Mouse (Mus musculus): Measurements from ENCODE around the gene Rplp0. TPM values are rescaled to one million over a fixed set of nuclear protein-coding genes. Genes with fewer than 3 reads are reported as not detected.
A peak's percentile ranks its signal among the peaks of the same experiment; 100 is the strongest.

The Rplp0 gene
- polyA plus RNA-seq, 1 experiment from 2014 or later: 1,525 TPM

DNA sequence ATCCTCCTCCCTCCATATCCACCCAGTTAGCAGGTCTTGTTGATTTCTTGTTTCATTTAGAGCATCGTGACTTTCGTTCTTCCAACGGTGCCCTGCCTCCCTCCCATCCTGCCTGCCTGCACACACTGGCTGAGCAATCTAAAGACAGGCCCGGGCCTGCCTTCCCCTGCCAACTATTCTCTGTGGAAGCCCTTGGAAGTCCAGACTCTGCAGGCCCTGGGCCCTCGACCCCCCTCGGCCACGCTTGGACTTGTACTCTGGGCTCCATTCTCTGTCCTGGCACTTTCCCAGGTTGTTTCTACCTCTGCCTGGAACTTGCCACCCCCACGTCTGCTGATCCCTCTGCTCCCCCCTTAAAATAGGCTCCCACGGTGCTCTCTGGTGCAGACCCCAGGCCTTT is 33.3 kb upstream of the Rplp0 start:
- no peak overlapping the region for H3K27ac ChIP-seq
- no peak overlapping the region for H3K9ac ChIP-seq (ENCODE audit: low read depth, low read length)
- DNase-seq (ENCODE audit: low spot score) (no peak), ATAC-seq (replicated peaks; ENCODE audit: low FRiP score, low read depth) (no peak)
- no peak overlapping the region for H3K4me3 ChIP-seq (replicated peaks; ENCODE audit: low read depth, low read length)
- 73% methylated on average over 9 of the region's 9 CpGs for WGBS
- peaks cover 75% of the 10 kb centered on the region for H3K4me1 ChIP-seq (replicated peaks; ENCODE audit: insufficient read depth, low read length)
- no peak for TF ChIP-seq CTCF (IDR thresholded peaks at IDR 0.05; ENCODE audit: low read depth)
- H3K27me3 ChIP-seq (ENCODE audit: insufficient read depth, low read length): no peaks in the 10 kb centered on the region
- no peaks in the 10 kb centered on the region for H3K9me3 ChIP-seq (replicated peaks; ENCODE audit: low read length)
- H3K36me3 ChIP-seq (ENCODE audit: insufficient read depth, low read length): 0 out of 2 replicates have a peak, but pooled peaks cover 3% of the 10 kb centered on the region
- no peak overlapping the region for H3K4me2 ChIP-seq (ENCODE audit: low read length)

DNA sequence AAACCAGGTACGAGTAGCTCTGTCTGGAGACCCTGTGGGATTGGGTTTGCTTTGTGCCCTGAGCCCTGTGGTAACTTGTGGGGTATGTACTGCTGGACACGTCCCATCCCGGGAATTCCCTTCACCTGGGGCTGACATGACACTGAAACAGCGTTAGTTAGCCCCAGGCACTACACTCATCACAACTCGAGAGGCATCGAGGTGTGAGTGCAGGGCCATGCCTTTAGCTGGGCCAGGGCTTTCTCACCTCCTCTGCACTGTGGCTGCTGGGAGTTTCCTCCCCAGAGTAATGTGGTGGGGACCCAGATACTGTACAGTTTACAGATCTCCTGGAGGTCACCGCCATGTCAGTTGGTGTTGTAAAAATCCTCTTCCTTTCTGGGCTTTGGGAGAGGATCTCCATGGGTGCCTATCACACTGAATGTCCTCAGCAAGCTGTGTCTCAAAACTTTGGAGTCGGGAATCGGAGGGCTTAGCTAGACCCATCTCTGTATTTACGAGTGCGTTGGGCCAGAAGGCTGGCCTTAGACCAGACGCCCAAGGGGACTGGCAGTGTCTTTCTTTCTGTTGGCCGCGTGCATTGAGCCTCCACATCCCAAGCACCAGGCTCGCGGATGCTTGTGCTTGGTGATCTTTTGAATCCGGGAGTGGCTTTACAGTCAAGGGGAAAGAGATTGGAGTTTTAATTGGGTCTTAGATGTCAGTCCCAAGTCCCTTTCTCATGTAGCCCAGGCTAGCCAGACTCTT is 32.6 kb upstream of the Rplp0 start:
- ATAC-seq (replicated peaks; ENCODE audit: low FRiP score, low read depth): no peak
- 83% methylated on average over 17 of the region's 17 CpGs for WGBS

DNA sequence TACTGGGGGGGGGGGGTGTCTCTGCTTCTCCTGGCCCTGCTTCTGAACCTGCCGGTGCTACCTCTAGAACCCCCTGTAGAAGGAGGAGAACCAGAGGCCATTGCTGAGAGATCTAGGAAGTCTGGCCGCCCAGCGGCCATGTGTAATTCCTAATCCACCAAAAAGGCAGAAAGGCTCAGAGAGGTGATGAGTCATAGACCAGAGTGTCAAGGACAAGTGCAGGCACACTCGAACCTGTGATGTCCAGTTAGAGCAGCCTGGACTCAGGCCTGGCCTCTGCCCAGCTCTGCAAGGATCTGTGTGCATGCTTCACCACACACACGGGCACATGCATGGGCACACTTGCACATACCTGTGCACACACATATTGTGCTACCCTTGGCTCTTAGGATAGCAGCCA is 31.1 kb upstream of the Rplp0 start:
- TF ChIP-seq CTCF (IDR thresholded peaks at IDR 0.05; ENCODE audit: low read depth): no peak
- Histone ChIP-seq H3K9ac (ENCODE audit: low read depth, low read length) (no peak overlapping the region), H3K27me3 (ENCODE audit: insufficient read depth, low read length) (no peaks in the 10 kb centered on the region), H3K4me2 (ENCODE audit: low read length) (no peak overlapping the region), H3K9me3 (replicated peaks; ENCODE audit: low read length) (no peaks in the 10 kb centered on the region), H3K27ac (no peak overlapping the region), H3K4me1 (replicated peaks; ENCODE audit: insufficient read depth, low read length) (peaks cover 76% of the 10 kb centered on the region), H3K4me3 (replicated peaks; ENCODE audit: low read depth, low read length) (no peak overlapping the region), H3K36me3 (ENCODE audit: insufficient read depth, low read length) (0 out of 2 replicates have a peak, but pooled peaks cover 3% of the 10 kb centered on the region)
- ATAC-seq (replicated peaks; ENCODE audit: low FRiP score, low read depth) (no peak), DNase-seq (ENCODE audit: low spot score) (no peak)
- 76% methylated on average over 5 of the region's 5 CpGs for WGBS

More for the DNA sequence above, 32.6 kb upstream of the Rplp0 start:
- H3K27ac ChIP-seq: no peak overlapping the region
- H3K4me3 ChIP-seq (replicated peaks; ENCODE audit: low read depth, low read length): no peak overlapping the region
- DNase-seq (ENCODE audit: low spot score): no peak
- H3K9ac ChIP-seq (ENCODE audit: low read depth, low read length): no peak overlapping the region
- no peak overlapping the region for H3K4me2 ChIP-seq (ENCODE audit: low read length)
- H3K27me3 ChIP-seq (ENCODE audit: insufficient read depth, low read length): no peaks in the 10 kb centered on the region
- no peak for TF ChIP-seq CTCF (IDR thresholded peaks at IDR 0.05; ENCODE audit: low read depth)
- H3K36me3 ChIP-seq (ENCODE audit: insufficient read depth, low read length): 0 out of 2 replicates have a peak, but pooled peaks cover 3% of the 10 kb centered on the region
- H3K4me1 ChIP-seq (replicated peaks; ENCODE audit: insufficient read depth, low read length): peaks cover 77% of the 10 kb centered on the region
- H3K9me3 ChIP-seq (replicated peaks; ENCODE audit: low read length): no peaks in the 10 kb centered on the region

DNA sequence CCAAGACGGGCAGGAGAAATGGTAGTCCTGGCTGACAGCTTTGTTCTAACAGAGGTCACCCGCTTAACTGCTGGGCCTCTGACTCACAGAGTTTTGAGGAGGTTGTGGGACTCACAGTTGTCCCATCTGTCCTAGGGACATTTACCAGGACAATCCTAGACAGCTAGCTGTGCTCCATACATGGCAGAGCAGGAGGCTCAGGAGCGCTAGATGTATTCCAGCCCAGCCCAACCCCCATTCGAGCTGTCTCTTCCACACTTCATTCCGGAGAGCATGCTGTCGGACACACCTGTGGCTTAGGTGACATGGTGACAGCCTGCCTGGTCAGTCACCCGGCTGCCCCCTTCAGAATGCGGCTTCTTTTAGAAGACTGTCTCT is 29.9 kb upstream of the Rplp0 start:
- Histone ChIP-seq H3K9ac (ENCODE audit: low read depth, low read length) (no peak overlapping the region), H3K4me3 (replicated peaks; ENCODE audit: low read depth, low read length) (no peak overlapping the region), H3K36me3 (ENCODE audit: insufficient read depth, low read length) (0 out of 2 replicates have a peak, but pooled peaks cover 3% of the 10 kb centered on the region), H3K27ac (peak overlapping the region; percentile 78), H3K27me3 (ENCODE audit: insufficient read depth, low read length) (no peaks in the 10 kb centered on the region), H3K4me2 (ENCODE audit: low read length) (peak overlapping the region; percentile 16; the same call in 1 of the 2 replicates), H3K9me3 (replicated peaks; ENCODE audit: low read length) (no peaks in the 10 kb centered on the region), H3K4me1 (replicated peaks; ENCODE audit: insufficient read depth, low read length) (peaks cover 75% of the 10 kb centered on the region)
- TF ChIP-seq CTCF (IDR thresholded peaks at IDR 0.05; ENCODE audit: low read depth): no peak
- WGBS: 60% methylated on average over 8 of the region's 8 CpGs
- DNase-seq (ENCODE audit: low spot score) (no peak), ATAC-seq (replicated peaks; ENCODE audit: low FRiP score, low read depth) (no peak)

DNA sequence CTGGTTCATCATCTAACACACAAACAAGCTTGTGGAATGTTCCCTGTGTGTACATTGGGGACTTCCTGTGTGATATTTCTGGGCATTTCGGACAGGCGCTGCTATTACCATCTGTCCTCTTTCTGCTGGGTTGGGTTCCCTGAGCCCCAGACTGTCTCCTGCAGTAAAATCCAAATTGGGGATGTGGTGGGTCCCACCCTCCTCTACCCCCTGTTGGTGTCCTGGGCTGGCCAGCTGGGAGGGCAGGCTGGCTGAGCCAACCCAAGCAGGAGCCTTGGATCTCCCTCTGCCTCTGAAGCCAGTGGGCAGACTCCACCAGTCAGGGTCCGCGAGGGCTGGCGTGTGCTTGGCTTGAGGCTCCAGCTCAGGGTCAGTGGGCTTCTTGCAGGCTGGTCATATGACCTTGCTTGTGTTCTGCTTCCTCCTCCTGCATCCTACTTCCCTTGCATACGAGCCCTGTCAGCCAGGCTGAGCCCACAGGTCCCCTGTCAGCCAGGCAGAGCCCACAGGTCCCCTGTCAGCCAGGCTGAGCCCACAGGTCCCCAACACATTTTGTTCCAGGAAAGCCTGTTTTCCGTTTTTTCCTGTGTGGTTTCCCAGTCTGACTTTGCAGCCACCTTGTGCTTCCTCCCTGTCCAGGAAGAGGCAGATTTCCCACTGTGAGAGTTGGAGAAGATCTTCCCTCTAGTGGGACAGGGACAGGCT is 29.4 kb upstream of the Rplp0 start:
- DNase-seq (ENCODE audit: low spot score): no peak
- H3K36me3 ChIP-seq (ENCODE audit: insufficient read depth, low read length): 0 out of 2 replicates have a peak, but pooled peaks cover 3% of the 10 kb centered on the region
- H3K9ac ChIP-seq (ENCODE audit: low read depth, low read length): peak overlapping the region; percentile 27; the same call in 1 of the 2 replicates
- H3K4me1 ChIP-seq (replicated peaks; ENCODE audit: insufficient read depth, low read length): peaks cover 75% of the 10 kb centered on the region
- H3K9me3 ChIP-seq (replicated peaks; ENCODE audit: low read length): no peaks in the 10 kb centered on the region
- no peaks in the 10 kb centered on the region for H3K27me3 ChIP-seq (ENCODE audit: insufficient read depth, low read length)
- H3K27ac ChIP-seq: peak overlapping the region; percentile 78
- peak overlapping the region; percentile 23 for H3K4me2 ChIP-seq (ENCODE audit: low read length)
- no peak overlapping the region for H3K4me3 ChIP-seq (replicated peaks; ENCODE audit: low read depth, low read length)
- no peak for TF ChIP-seq CTCF (IDR thresholded peaks at IDR 0.05; ENCODE audit: low read depth)
- no peak for ATAC-seq (replicated peaks; ENCODE audit: low FRiP score, low read depth)
- WGBS: 43% methylated on average over 7 of the region's 7 CpGs

DNA sequence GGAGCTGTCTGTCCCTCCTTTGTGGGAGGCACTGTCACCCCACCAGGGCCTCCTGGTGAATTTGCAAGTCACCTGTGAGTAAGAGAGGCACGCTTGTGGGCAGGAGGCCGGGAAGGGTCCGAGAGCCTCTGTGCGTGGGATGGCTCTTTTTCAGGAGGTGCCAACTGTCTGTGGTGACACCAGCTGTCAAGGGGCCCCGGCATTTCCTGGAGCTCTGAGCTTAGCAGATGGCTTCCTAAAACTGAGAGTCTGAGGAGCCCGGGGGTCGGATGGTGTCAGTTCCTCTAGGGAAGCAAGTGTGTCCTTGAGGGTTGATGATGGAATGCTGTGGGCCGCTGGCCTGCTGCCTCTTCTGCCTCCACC is 28.8 kb upstream of the Rplp0 start:
- WGBS: 37% methylated on average over 8 of the region's 8 CpGs
- no peak for DNase-seq (ENCODE audit: low spot score)
- H3K9ac ChIP-seq (ENCODE audit: low read depth, low read length): peak overlapping the region; percentile 27; the same call in 1 of the 2 replicates

More for the DNA sequence above, 28.8 kb upstream of the Rplp0 start:
- H3K4me3 ChIP-seq (replicated peaks; ENCODE audit: low read depth, low read length): no peak overlapping the region
- peak overlapping the region; percentile 23 for H3K4me2 ChIP-seq (ENCODE audit: low read length)
- H3K27ac ChIP-seq: peak overlapping the region; percentile 78
- 0 out of 2 replicates have a peak, but pooled peaks cover 3% of the 10 kb centered on the region for H3K36me3 ChIP-seq (ENCODE audit: insufficient read depth, low read length)
- peaks cover 75% of the 10 kb centered on the region for H3K4me1 ChIP-seq (replicated peaks; ENCODE audit: insufficient read depth, low read length)
- no peaks in the 10 kb centered on the region for H3K9me3 ChIP-seq (replicated peaks; ENCODE audit: low read length)
- no peak for TF ChIP-seq CTCF (IDR thresholded peaks at IDR 0.05; ENCODE audit: low read depth)
- ATAC-seq (replicated peaks; ENCODE audit: low FRiP score, low read depth): no peak
- H3K27me3 ChIP-seq (ENCODE audit: insufficient read depth, low read length): no peaks in the 10 kb centered on the region

Data from kidney, postnatal 0 days (tissue).